8 mouse cellular contexts compared by ENCODE assay signal in genomic region chr16:5050251-5051110, GRCm38 (mm10). TPM values are rescaled to one million over a fixed set of nuclear protein-coding genes. Genes with fewer than 3 reads are reported as not detected.
A peak's percentile ranks its signal among the peaks of the same experiment; 100 is the strongest.
DNase-seq lines count a peak whose midpoint lies in the region; ATAC-seq and TF ChIP-seq lines count a peak whose summit lies in the region.

No protein-coding gene starts in this region.

- H3K4me2 ChIP-seq in forebrain, embryonic 16.5 days (ENCODE audit: low read length), result peak overlapping the region; percentile 85

- peaks cover 16 to 37% of the 10 kb centered on the region in 2 experiments for H3K36me3 ChIP-seq in MEL (ENCODE audit: control insufficient read depth in 1 of 2, insufficient read depth in 2 of 2, low read length in 2 of 2)
- H3K36me3 ChIP-seq in forebrain, embryonic 16.5 days (ENCODE audit: control insufficient read depth, insufficient read depth), result peaks cover 11% of the 10 kb centered on the region

- peaks cover 7 to 8% of the 10 kb centered on the region in 2 experiments for H3K4me1 ChIP-seq in MEL (ENCODE audit: control insufficient read depth in 1 of 2, insufficient read depth in 2 of 2, low read length in 2 of 2)
- peaks cover 26% of the 10 kb centered on the region for H3K4me1 ChIP-seq in forebrain, embryonic 16.5 days (replicated peaks; ENCODE audit: control insufficient read depth, insufficient read depth, low read length)

- no peak for TF ChIP-seq POLR2A in MEL (IDR thresholded peaks at IDR 0.05; ENCODE audit: control insufficient read depth in 1 of 2, insufficient read depth in 1 of 2, low read depth in 1 of 2, low read length in 2 of 2, poor library complexity in 1 of 2)

- peak overlapping the region; percentile 75 to 76 for H3K4me3 ChIP-seq in MEL (ENCODE audit: control insufficient read depth in 1 of 2, insufficient read depth in 1 of 2, low read depth in 2 of 2, low read length in 2 of 2)
- peak overlapping the region; percentile 98 for H3K4me3 ChIP-seq in forebrain, embryonic 16.5 days (replicated peaks; ENCODE audit: low read length)

- WGBS in forebrain, embryonic 16.5 days, result under 1% methylated on average over 78 of the region's 78 CpGs

- no peak for TF ChIP-seq CTCF in MEL (IDR thresholded peaks at IDR 0.05 in 2 of 3, conservative IDR thresholded peaks at IDR 0.05 in 1 of 3; ENCODE audit: control insufficient read depth in 1 of 3, insufficient read depth in 1 of 3, low read depth in 2 of 3, low read length in 3 of 3, poor library complexity in 1 of 3, severe bottlenecking in 1 of 3)

- no peaks in the 10 kb centered on the region for H3K9me3 ChIP-seq in MEL (replicated peaks; ENCODE audit: insufficient read depth, low read length)
- H3K9me3 ChIP-seq in forebrain, embryonic 16.5 days (ENCODE audit: control insufficient read depth, low read length), result no peaks in the 10 kb centered on the region

- no peak for TF ChIP-seq EP300 in MEL (IDR thresholded peaks at IDR 0.05; ENCODE audit: low read depth in 1 of 2, low read length in 2 of 2)

- ATAC-seq in forebrain, embryonic 16.5 days, result peak; percentile 64
- ATAC-seq in hematopoietic stem cell, adult 5-6 weeks (replicated peaks in 1 of 2; ENCODE audit: insufficient read depth in 1 of 2, low FRiP score in 2 of 2, low TSS enrichment in 1 of 2, low read depth in 1 of 2, poor library complexity in 2 of 2, severe bottlenecking in 2 of 2), result peak; percentile 12; a peak in 3 of 4 replicates

- peak overlapping the region; percentile 90 for H3K9ac ChIP-seq in MEL (ENCODE audit: control insufficient read depth, low read depth, low read length, poor library complexity, severe bottlenecking)
- peak overlapping the region; percentile 94 for H3K9ac ChIP-seq in forebrain, embryonic 16.5 days (replicated peaks; ENCODE audit: low read depth, low read length)

- TF ChIP-seq RAD21 in MEL (IDR thresholded peaks at IDR 0.05; ENCODE audit: low read depth, low read length), result no peak

- peaks cover 38% of the 10 kb centered on the region for H3K79me2 ChIP-seq in MEL (ENCODE audit: control insufficient read depth, insufficient read depth, low read length, poor library complexity)

- H3K27ac ChIP-seq in MEL (ENCODE audit: control insufficient read depth, low read depth, low read length), result peak overlapping the region; percentile 81
- peak overlapping the region; percentile 98 for H3K27ac ChIP-seq in forebrain, embryonic 16.5 days (ENCODE audit: low read length)

- no peaks in the 10 kb centered on the region for H3K27me3 ChIP-seq in MEL (ENCODE audit: control insufficient read depth in 1 of 2, insufficient read depth in 2 of 2, low read length in 2 of 2)
- no peaks in the 10 kb centered on the region for H3K27me3 ChIP-seq in forebrain, embryonic 16.5 days (replicated peaks; ENCODE audit: control insufficient read depth, insufficient read depth, low read length)

- DNase-seq in MEL (ENCODE audit: low read depth, low spot score), result peak; percentile 84
- DNase-seq in c-Kit-positive CD71-positive TER-119-positive erythroid progenitor cells, embryonic 14.5 days (ENCODE audit: low spot score), result peak; percentile 62
- peak; percentile 61 for DNase-seq in left cerebral cortex, adult 11 months (ENCODE audit: low spot score)
- DNase-seq in lung, postnatal 36 days, result peak; percentile 84
- DNase-seq in retina, embryonic 14.5 days (ENCODE audit: low spot score), result peak; percentile 73
- peak; percentile 84 to 89 for DNase-seq in thymus, postnatal 36 days

TF ChIP-seq in MEL, 35 proteins besides CTCF, POLR2A, EP300 and RAD21:
- TF ChIP-seq POLR2AphosphoS2 (IDR thresholded peaks at IDR 0.05; ENCODE audit: low read length), result no peak
- TF ChIP-seq SIN3A (IDR thresholded peaks at IDR 0.05; ENCODE audit: low read length), result peak; percentile 81
- 0 out of 2 replicates have a peak, but pooled peaks have one; percentile 57 for TF ChIP-seq UBTF (IDR thresholded peaks at IDR 0.05; ENCODE audit: borderline replicate concordance, insufficient read depth, low read depth, low read length)
- TF ChIP-seq MEF2A (IDR thresholded peaks at IDR 0.05; ENCODE audit: extremely low read depth, insufficient replicate concordance, low read depth, low read length, poor library complexity, severe bottlenecking), result no peak
- no peak for TF ChIP-seq KAT2A (conservative IDR thresholded peaks at IDR 0.05; ENCODE audit: low read depth, low read length)
- peak; percentile 85 for TF ChIP-seq MXI1 (IDR thresholded peaks at IDR 0.05; ENCODE audit: low read depth, low read length)
- TF ChIP-seq TBP (IDR thresholded peaks at IDR 0.05; ENCODE audit: low read depth, low read length), result 0 out of 2 replicates have a peak, but pooled peaks have one; percentile 21
- 0 out of 2 replicates have a peak, but pooled peaks have one; percentile 2 for TF ChIP-seq TCF12 (IDR thresholded peaks at IDR 0.05; ENCODE audit: low read depth, low read length)

RNA-seq across cellular contexts. Expression of gene Ubn1, which starts 0.6 kb away (rescaled TPM):
- 14.9 and 18.1 TPM in 2 replicates for total RNA-seq in MEL (2012; rRNA removed)
- polyA plus RNA-seq in MEL (2012; ENCODE audit: insufficient read depth in 1 of 2, insufficient read length in 2 of 2, low read depth in 1 of 2, low replicate concordance in 2 of 2, missing spikeins in 1 of 2), result 10 to 100 TPM; 24.9 to 34.5 TPM
- polyA plus RNA-seq in forebrain, embryonic 16.5 days (2015; fragmentation: Nextera tagmentation; extraction: Ambion mirVana), result 15.0 and 15.5 TPM in 2 replicates
- total RNA-seq in hematopoietic stem cell, adult 5-6 weeks (2017), result 51.5 and 57.7 TPM in 2 replicates

RNA-seq across cellular contexts. Expression of gene Glyr1, which starts 0.8 kb away (rescaled TPM):
- total RNA-seq in MEL (2012; rRNA removed), result 63.6 and 68.7 TPM in 2 replicates
- polyA plus RNA-seq in MEL (2012; ENCODE audit: insufficient read depth in 1 of 2, insufficient read length in 2 of 2, low read depth in 1 of 2, low replicate concordance in 2 of 2, missing spikeins in 1 of 2), result 100 to 1,000 TPM in 1 of 2 experiments, 10 to 100 TPM in 1; 44.8 to 103 TPM
- 200 and 213 TPM in 2 replicates for polyA plus RNA-seq in forebrain, embryonic 16.5 days (2015; fragmentation: Nextera tagmentation; extraction: Ambion mirVana)
- 96.6 and 102 TPM in 2 replicates for total RNA-seq in hematopoietic stem cell, adult 5-6 weeks (2017)

RNA-seq across cellular contexts. Expression of gene Rogdi, which starts 37.1 kb away (rescaled TPM):
- 1.7 and 1.9 TPM in 2 replicates for total RNA-seq in MEL (2012; rRNA removed)
- 10 to 100 TPM in 1 of 2 experiments, not detected in 1; 17.8 TPM for polyA plus RNA-seq in MEL (2012; ENCODE audit: insufficient read depth in 1 of 2, insufficient read length in 2 of 2, low read depth in 1 of 2, low replicate concordance in 2 of 2, missing spikeins in 1 of 2)
- 83.1 and 114 TPM in 2 replicates for polyA plus RNA-seq in forebrain, embryonic 16.5 days (2015; fragmentation: Nextera tagmentation; extraction: Ambion mirVana)
- total RNA-seq in hematopoietic stem cell, adult 5-6 weeks (2017), result 5.0 and 5.3 TPM in 2 replicates

RNA-seq across cellular contexts. Expression of gene Smim22, which starts 43.4 kb away (rescaled TPM):
- not detected in 2 replicates for total RNA-seq in MEL (2012; rRNA removed)
- not detected for polyA plus RNA-seq in MEL (2012; ENCODE audit: insufficient read depth in 1 of 2, insufficient read length in 2 of 2, low read depth in 1 of 2, low replicate concordance in 2 of 2, missing spikeins in 1 of 2)
- 1.3 TPM in 1 of 2 replicates, not detected in the other for polyA plus RNA-seq in forebrain, embryonic 16.5 days (2015; fragmentation: Nextera tagmentation; extraction: Ambion mirVana)
- total RNA-seq in hematopoietic stem cell, adult 5-6 weeks (2017), result not detected in 2 replicates

RNA-seq across cellular contexts. Expression of gene Sept12, which starts 52.8 kb away (rescaled TPM):
- not detected in 2 replicates for total RNA-seq in MEL (2012; rRNA removed)
- under 1 TPM in 1 of 2 experiments, not detected in 1; 0.07 TPM for polyA plus RNA-seq in MEL (2012; ENCODE audit: insufficient read depth in 1 of 2, insufficient read length in 2 of 2, low read depth in 1 of 2, low replicate concordance in 2 of 2, missing spikeins in 1 of 2)
- not detected in 2 replicates for polyA plus RNA-seq in forebrain, embryonic 16.5 days (2015; fragmentation: Nextera tagmentation; extraction: Ambion mirVana)
- not detected in 2 replicates for total RNA-seq in hematopoietic stem cell, adult 5-6 weeks (2017)

Comparison
In these comparisons a context has a peak if more than half of its experiments do, and no peak if none do; other contexts are left out.
1. Peak in every context shown above with its lines: DNase-seq, ATAC-seq, H3K4me3 ChIP-seq and H3K27ac ChIP-seq.